19 mouse cellular contexts compared by ENCODE assay signal in the genomic region with DNA sequence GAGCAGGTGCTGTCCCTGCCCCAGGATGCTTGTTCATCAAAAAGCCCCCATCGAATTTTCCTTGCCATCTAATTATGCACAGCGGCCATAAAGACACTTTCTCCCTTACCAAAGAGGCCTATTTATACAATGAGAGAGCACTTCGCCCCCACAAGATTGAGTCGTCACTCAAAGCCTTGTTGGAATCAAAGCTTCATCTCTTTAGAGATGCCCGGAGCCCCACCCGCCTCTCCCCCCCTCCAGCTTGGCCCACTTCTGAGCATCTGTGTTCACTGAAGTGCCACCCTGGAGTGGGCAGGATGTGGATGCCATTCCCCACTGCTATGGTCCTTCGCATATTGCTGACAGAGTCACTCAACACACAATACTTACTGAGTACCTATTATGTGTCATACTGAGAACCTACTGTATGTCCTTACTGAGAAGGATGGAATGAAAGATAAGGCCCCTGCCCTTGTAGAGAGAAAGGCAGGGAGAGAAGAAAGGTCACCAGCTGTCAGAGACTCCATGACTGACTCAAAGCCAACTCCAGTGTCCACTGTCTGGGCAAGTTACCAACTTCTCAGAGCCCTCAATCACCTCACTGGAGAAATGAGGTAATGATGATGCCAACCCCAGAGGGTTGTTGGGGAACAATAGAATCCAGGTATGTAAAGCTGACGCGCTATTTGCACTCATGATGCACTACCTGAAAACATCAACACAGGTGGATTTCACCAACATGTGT.
DNase-seq lines count a peak whose midpoint lies in the region; ATAC-seq and TF ChIP-seq lines count a peak whose summit lies in the region.
"Had no signal": no experiment of that assay in that cellular context is flagged by ENCODE, and none has a peak within 500 bp of the region (broad histone marks: within the 10 kb centered on the region; RNA-seq: fewer than 3 reads in every experiment).

No protein-coding gene starts in this region.

- no peak overlapping the region for H3K9ac ChIP-seq in hindbrain, postnatal 0 days (replicated peaks; ENCODE audit: low read length)
- H3K9ac ChIP-seq in hindbrain, embryonic 11.5 days (ENCODE audit: low read depth, low read length): no peak overlapping the region
- H3K9ac ChIP-seq in midbrain, embryonic 14.5 days (replicated peaks; ENCODE audit: low read length): no peak overlapping the region
- H3K9ac ChIP-seq: neural tube, embryonic 15.5 days had no signal

- no peaks in the 10 kb centered on the region for H3K27me3 ChIP-seq in hindbrain, postnatal 0 days (ENCODE audit: insufficient read depth, low read length)
- no peaks in the 10 kb centered on the region for H3K27me3 ChIP-seq in hindbrain, embryonic 11.5 days (ENCODE audit: control insufficient read depth, insufficient read depth, low read length)
- H3K27me3 ChIP-seq in midbrain, embryonic 14.5 days (ENCODE audit: control insufficient read depth, insufficient read depth, low read length): no peaks in the 10 kb centered on the region; the same call in 1 of the 2 replicates
- H3K27me3 ChIP-seq: neural tube, embryonic 15.5 days had no signal

- H3K4me2 ChIP-seq in hindbrain, postnatal 0 days (ENCODE audit: low read depth, low read length): no peak overlapping the region
- H3K4me2 ChIP-seq in hindbrain, embryonic 11.5 days (replicated peaks; ENCODE audit: low read depth, low read length): no peak overlapping the region
- H3K4me2 ChIP-seq in midbrain, embryonic 14.5 days (ENCODE audit: low read length): no peak overlapping the region
- H3K4me2 ChIP-seq: neural tube, embryonic 15.5 days had no signal

- H3K36me3 ChIP-seq in hindbrain, postnatal 0 days (ENCODE audit: insufficient read depth, low read length): no peaks in the 10 kb centered on the region
- no peaks in the 10 kb centered on the region for H3K36me3 ChIP-seq in hindbrain, embryonic 11.5 days (ENCODE audit: control insufficient read depth, insufficient read depth, low read length)
- H3K36me3 ChIP-seq in midbrain, embryonic 14.5 days (ENCODE audit: control insufficient read depth, insufficient read depth, low read length): no peaks in the 10 kb centered on the region
- H3K36me3 ChIP-seq: heart, embryonic 10.5 days; hindbrain, embryonic 10.5 days; neural tube, embryonic 15.5 days had no signal

- no peaks in the 10 kb centered on the region for H3K9me3 ChIP-seq in hindbrain, postnatal 0 days (ENCODE audit: low read length)
- no peaks in the 10 kb centered on the region for H3K9me3 ChIP-seq in hindbrain, embryonic 11.5 days (ENCODE audit: control insufficient read depth, low read length)
- H3K9me3 ChIP-seq in midbrain, embryonic 14.5 days (ENCODE audit: control insufficient read depth, low read length): no peaks in the 10 kb centered on the region
- H3K9me3 ChIP-seq: heart, embryonic 10.5 days; hindbrain, embryonic 10.5 days; neural tube, embryonic 15.5 days had no signal

- peak; percentile 39 for ATAC-seq in hindbrain, postnatal 0 days
- ATAC-seq in hindbrain, embryonic 11.5 days (ENCODE audit: low FRiP score): no peak
- no peak for ATAC-seq in midbrain, embryonic 14.5 days (ENCODE audit: low FRiP score, low TSS enrichment)
- ATAC-seq: forebrain, embryonic 14.5 days; intestine, postnatal 0 days had no signal

- H3K4me1 ChIP-seq in hindbrain, postnatal 0 days (ENCODE audit: insufficient read depth, low read length): no peaks in the 10 kb centered on the region
- H3K4me1 ChIP-seq in hindbrain, embryonic 11.5 days (replicated peaks; ENCODE audit: control insufficient read depth, insufficient read depth, low read length): 0 out of 2 replicates have a peak, but pooled peaks cover 7% of the 10 kb centered on the region
- H3K4me1 ChIP-seq in midbrain, embryonic 14.5 days (ENCODE audit: control insufficient read depth, insufficient read depth, low read length): peaks cover 21% of the 10 kb centered on the region

- no peak overlapping the region for H3K27ac ChIP-seq in hindbrain, postnatal 0 days
- H3K27ac ChIP-seq in hindbrain, embryonic 11.5 days (ENCODE audit: low read depth, low read length): no peak overlapping the region
- H3K27ac ChIP-seq in midbrain, embryonic 14.5 days (replicated peaks; ENCODE audit: low read depth, low read length): no peak overlapping the region
- H3K27ac ChIP-seq: heart, embryonic 10.5 days; left cerebral cortex, adult 2 months; neural tube, embryonic 15.5 days had no signal

- no peak for TF ChIP-seq CTCF in hindbrain, postnatal 0 days (IDR thresholded peaks at IDR 0.05; ENCODE audit: low read depth)

- no peak overlapping the region for H3K4me3 ChIP-seq in hindbrain, postnatal 0 days (ENCODE audit: low read length)
- no peak overlapping the region for H3K4me3 ChIP-seq in hindbrain, embryonic 11.5 days (ENCODE audit: low read depth, low read length)
- no peak overlapping the region for H3K4me3 ChIP-seq in midbrain, embryonic 14.5 days (replicated peaks; ENCODE audit: low read depth, low read length)
- H3K4me3 ChIP-seq: heart, embryonic 10.5 days; hindbrain, embryonic 10.5 days; left cerebral cortex, adult 2 months; neural tube, embryonic 15.5 days had no signal

- DNase-seq in hindbrain, postnatal 0 days (ENCODE audit: low spot score): no peak
- DNase-seq in hindbrain, embryonic 11.5 days (ENCODE audit: low spot score): no peak
- DNase-seq in right cerebral cortex, adult 2 months (ENCODE audit: low spot score in 2 of 2): peak; percentile 35 to 57
- DNase-seq in right cerebral cortex, postnatal 25 days: no peak
- DNase-seq in brain, adult 2 months (ENCODE audit: low read depth, low spot score): peak; percentile 71
- no peak for DNase-seq in midbrain, embryonic 14.5 days
- DNase-seq in Muller cell, postnatal 12 days (ENCODE audit: inconsistent ontology term): no peak
- DNase-seq: cerebellum, adult 8-10 months; gastrocnemius, postnatal 10 days; kidney, postnatal 25 days; layer of hippocampus, adult 9-11 months; lung, postnatal 4 days; thymus, postnatal 14 days had no signal

- WGBS in hindbrain, postnatal 0 days: 50% methylated on average over 9 of the region's 9 CpGs
- WGBS in hindbrain, embryonic 11.5 days: 87% methylated on average over 9 of the region's 9 CpGs
- WGBS in midbrain, embryonic 14.5 days: 62% methylated on average over 9 of the region's 9 CpGs

Comparison
In these comparisons a context has a peak if more than half of its experiments do, and no peak if none do; other contexts are left out.
1. DNase-seq: peak in right cerebral cortex, adult 2 months (2 of 2) and brain, adult 2 months (single experiment); none in hindbrain, postnatal 0 days (single experiment), hindbrain, embryonic 11.5 days (single experiment), right cerebral cortex, postnatal 25 days (single experiment), midbrain, embryonic 14.5 days (single experiment) and Muller cell, postnatal 12 days (single experiment).